Mouse (Mus musculus) small intestine, adult 2 months (tissue): ENCODE results near the gene Tef. TPM values are rescaled to one million over a fixed set of nuclear protein-coding genes. Genes with fewer than 3 reads are reported as not detected.
A peak's percentile ranks its signal among the peaks of the same experiment; 100 is the strongest.

Experiments used
- H3K27ac ChIP-seq: fragments of 200-500 bp; 2 replicates; pipeline ENCODE4 v1.5.1; 2012; ENCODE audit warnings: low read depth, low read length, control low read depth, inconsistent platforms; ENCODE audit not compliant: insufficient read depth
- H3K27me3 ChIP-seq: fragments of 200-500 bp; 2 replicates; pipeline ENCODE4 v1.6.1; 2012; ENCODE audit warnings: mild to moderate bottlenecking, moderate library complexity, low read length, inconsistent platforms; ENCODE audit not compliant: control insufficient read depth, insufficient read depth
- H3K36me3 ChIP-seq: fragments of 200-500 bp; 2 replicates; pipeline ENCODE4 v1.6.1; 2012; ENCODE audit warnings: mild to moderate bottlenecking, low read length, control low read depth, inconsistent platforms; ENCODE audit not compliant: control insufficient read depth, insufficient read depth
- H3K4me1 ChIP-seq: fragments of 200-500 bp; 2 replicates; pipeline ENCODE4 v1.6.1; 2012; ENCODE audit warnings: low read length, inconsistent platforms, mixed read lengths; ENCODE audit not compliant: control insufficient read depth, insufficient read depth, insufficient read length
- H3K4me3 ChIP-seq: fragments of 200-500 bp; 2 replicates; pipeline ENCODE4 v1.5.1; 2012; ENCODE audit warnings: low read depth, mild to moderate bottlenecking, control low read depth, inconsistent platforms, low read length, moderate library complexity
- CTCF ChIP-seq: fragments of 200-500 bp; IDR thresholded peaks from 2 replicates; pipeline ENCODE4 v1.5.1; 2012; ENCODE audit warnings: low read depth, mild to moderate bottlenecking, control low read depth, inconsistent platforms, low read length, moderate library complexity, mixed read lengths; ENCODE audit not compliant: insufficient replicate concordance, insufficient read length; ENCODE audit errors: extremely low read depth
- POLR2A ChIP-seq: fragments of 200-500 bp; IDR thresholded peaks from 2 replicates; pipeline ENCODE4 v1.6.1; 2012; ENCODE audit warnings: low read depth, mild to moderate bottlenecking, control low read depth, inconsistent platforms, low read length, moderate library complexity
- WGBS: fragments of 180-500 bp; shearing (Covaris S2); methylation state at CpG from one replicate; pipeline ENCODE4 v1.1.7; 2018; 5-methylcytosine and 5-hydroxymethylcytosine counted together
- polyA plus RNA-seq: library from polyadenylated mRNA; depleted of rRNA; stranded (reverse); fragments of >200 nt; gene quantifications from 2 replicates; pipeline ENCODE4 v1.2.3, GENCODE M21; 2012

Tef gene
- polyA plus RNA-seq, 1 experiment, result 9.4 TPM

DNA sequence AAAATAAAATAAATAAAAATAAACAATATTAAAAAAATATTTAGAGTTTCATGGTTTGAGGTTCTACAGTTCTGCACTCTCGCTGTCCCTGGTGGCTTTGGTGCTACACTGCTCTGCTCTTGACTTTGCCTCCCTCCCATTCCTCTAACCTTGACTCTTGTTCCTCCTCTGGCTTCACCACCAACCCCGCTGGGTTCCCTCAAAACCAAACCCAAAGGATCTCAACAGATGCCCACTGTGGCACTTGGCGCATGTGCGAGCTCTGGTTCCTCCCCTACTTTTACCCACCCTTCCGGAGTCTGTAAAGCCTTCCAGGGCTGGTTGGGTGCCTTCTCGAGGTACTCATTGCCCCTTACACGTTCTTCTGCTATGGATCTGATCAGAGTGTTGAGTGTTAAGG, 40.1 kb downstream of the Tef start:
- Histone ChIP-seq H3K36me3 (no peaks in the 10 kb centered on the region), H3K27ac (no peak overlapping the region), H3K4me3 (no peak overlapping the region), H3K27me3 (no peaks in the 10 kb centered on the region), H3K4me1 (peaks cover 29% of the 10 kb centered on the region; the same call in 1 of the 2 replicates)
- 90% methylated on average over 7 of the region's 7 CpGs for WGBS
- no peak for TF ChIP-seq POLR2A
- no peak for TF ChIP-seq CTCF

GRCm38 (mm10) chr15:81845033-81845625, 42.9 kb downstream of the Tef start:
- TF ChIP-seq CTCF, result no peak
- TF ChIP-seq POLR2A, result no peak
- Histone ChIP-seq H3K36me3 (peaks cover 22% of the 10 kb centered on the region), H3K27me3 (no peaks in the 10 kb centered on the region), H3K27ac (peak overlapping the region; percentile 79), H3K4me1 (peaks cover 19% of the 10 kb centered on the region), H3K4me3 (no peak overlapping the region)
- WGBS, result 76% methylated on average over 5 of the region's 5 CpGs

- Histone ChIP-seq H3K36me3 (peaks cover 28% of the 10 kb centered on the region), H3K27me3 (no peaks in the 10 kb centered on the region), H3K4me3 (no peak overlapping the region), H3K27ac (peak overlapping the region; percentile 81), H3K4me1 (peaks cover 18% of the 10 kb centered on the region)
- 14% methylated on average over 4 of the region's 4 CpGs for whole genome bisulfite sequencing
- TF ChIP-seq POLR2A (peak; percentile 63; the same call in 1 of the 2 replicates), CTCF (no peak; the same call in 1 of the 2 replicates)
These were observed 43.5 kb downstream of the Tef start for GRCm38 (mm10) chr15:81845724-81846123.

DNA sequence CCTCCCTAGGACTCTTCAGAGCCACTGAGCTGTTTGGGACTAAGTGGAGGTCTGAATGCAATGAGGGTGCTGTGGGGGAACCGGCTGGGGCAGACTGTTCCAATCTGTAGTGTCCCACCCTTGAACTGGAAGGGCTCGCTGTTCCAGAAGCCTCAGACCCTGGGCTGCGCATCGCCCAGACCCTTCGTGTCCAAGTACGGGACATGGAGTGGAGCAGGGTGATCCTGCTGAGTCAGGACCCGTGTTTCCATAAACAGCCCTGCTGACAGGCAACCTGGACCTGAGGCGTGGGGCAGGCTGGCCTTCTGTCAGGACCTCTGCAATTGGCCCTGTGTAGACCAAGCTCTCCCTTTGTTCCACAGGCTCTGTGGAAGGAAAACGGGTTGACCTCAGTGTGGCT, 44.5 kb downstream of the Tef start:
- Histone ChIP-seq H3K36me3 (peaks cover 38% of the 10 kb centered on the region), H3K27me3 (no peaks in the 10 kb centered on the region), H3K4me1 (peaks cover 18% of the 10 kb centered on the region), H3K4me3 (no peak overlapping the region), H3K27ac (peak overlapping the region; percentile 53)
- 88% methylated on average over 9 of the region's 9 CpGs for WGBS
- TF ChIP-seq POLR2A (no peak), CTCF (no peak)

- WGBS, result 89% methylated on average over 4 of the region's 4 CpGs
- TF ChIP-seq POLR2A (no peak), CTCF (no peak)
These were observed 44.9 kb downstream of the Tef start for GRCm38 (mm10) chr15:81847161-81847560.

DNA sequence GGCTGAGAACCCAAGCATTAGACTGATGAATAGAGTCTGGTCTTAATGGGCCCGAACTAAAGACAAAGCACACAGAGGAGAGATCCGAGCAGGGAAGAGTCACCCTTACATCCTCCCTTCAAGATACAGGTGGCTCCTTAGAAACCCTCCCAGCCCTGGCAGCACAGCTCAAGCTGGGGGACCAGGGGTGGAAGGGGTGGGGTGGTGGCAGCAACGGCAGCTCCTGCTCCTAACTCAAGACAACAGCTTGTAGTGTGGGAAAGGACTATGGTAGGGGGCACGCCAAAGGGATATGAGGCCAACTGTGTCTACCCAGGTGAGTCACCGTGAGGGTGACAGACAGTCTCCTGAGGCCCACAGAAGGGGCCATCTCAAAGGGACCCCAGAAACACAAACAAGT, 45.6 kb downstream of the Tef start:
- no peak for TF ChIP-seq POLR2A
- TF ChIP-seq CTCF, result no peak
- Histone ChIP-seq H3K4me3 (no peak overlapping the region), H3K27ac (no peak overlapping the region), H3K36me3 (peaks cover 48% of the 10 kb centered on the region), H3K27me3 (no peaks in the 10 kb centered on the region), H3K4me1 (peaks cover 21% of the 10 kb centered on the region)
- WGBS, result 87% methylated on average over 5 of the region's 5 CpGs

More at GRCm38 (mm10) chr15:81847161-81847560, 44.9 kb downstream of the Tef start:
- Histone ChIP-seq H3K4me3 (no peak overlapping the region), H3K27ac (peak overlapping the region; percentile 53; the same call in 1 of the 2 replicates), H3K27me3 (no peaks in the 10 kb centered on the region), H3K36me3 (peaks cover 41% of the 10 kb centered on the region), H3K4me1 (peaks cover 18% of the 10 kb centered on the region)

- 15% methylated on average over 7 of the region's 7 CpGs for WGBS
- Histone ChIP-seq H3K27me3 (no peaks in the 10 kb centered on the region), H3K36me3 (peaks cover 51% of the 10 kb centered on the region), H3K27ac (no peak overlapping the region), H3K4me3 (no peak overlapping the region), H3K4me1 (peaks cover 21% of the 10 kb centered on the region)
- no peak for TF ChIP-seq POLR2A
- TF ChIP-seq CTCF, result peak; percentile 88; the same call in 1 of the 2 replicates
These were observed 46.1 kb downstream of the Tef start for GRCm38 (mm10) chr15:81848301-81848700.
